Mouse (Mus musculus) CH12.LX (cell line): Measurements from ENCODE around the gene Eogt. TPM values are rescaled to one million over a fixed set of nuclear protein-coding genes. Genes with fewer than 3 reads are reported as not detected.

ENCODE experiments used
- DNase-seq: peaks from one replicate; pipeline ENCODE4 v3.0.0-alpha.2; 2013; ENCODE audit errors: extremely low read depth
- H3K27ac ChIP-seq: 2 replicates; pipeline ENCODE4 v1.5.1; 2012; ENCODE audit warnings: low read depth, mild to moderate bottlenecking, control low read depth, moderate library complexity; ENCODE audit not compliant: insufficient read depth
- H3K27me3 ChIP-seq: replicated peaks from 2 replicates; pipeline ENCODE3; 2012; ENCODE audit warnings: inconsistent platforms
- H3K36me3 ChIP-seq, 2 experiments: replicated peaks in 1 of 2; 2 replicates each; pipeline versions ENCODE3 to v1.6.1; 2012; ENCODE audit warnings: inconsistent platforms in 1 of 2, low read length in 1 of 2, mild to moderate bottlenecking in 1 of 2, mixed read lengths in 1 of 2, moderate library complexity in 1 of 2; ENCODE audit not compliant: control insufficient read depth in 1 of 2, insufficient read depth in 1 of 2
- H3K4me1 ChIP-seq, 2 experiments: 2 replicates each; pipeline ENCODE4 v1.6.1; 2012; ENCODE audit warnings: inconsistent platforms in 1 of 2, moderate library complexity in 1 of 2; ENCODE audit not compliant: insufficient read depth in 2 of 2, control insufficient read depth in 1 of 2
- H3K4me2 ChIP-seq: 2 replicates; pipeline ENCODE4 v1.6.1; 2012; ENCODE audit warnings: low read depth, mild to moderate bottlenecking, control low read depth; ENCODE audit not compliant: poor library complexity, insufficient read depth, severe bottlenecking
- H3K4me3 ChIP-seq, 3 experiments: fragments of 150-350 bp in 1 of 3; sonication (generic) in 1 of 3; replicated peaks in 1 of 3; 2 replicates each; pipeline versions ENCODE3 to v1.5.1; 2011 to 2012; ENCODE audit warnings: low read depth in 2 of 3, low read length in 2 of 3, mild to moderate bottlenecking in 2 of 3, moderate library complexity in 2 of 3, control low read depth in 1 of 3, improper control_type of control experiment in 1 of 3, inconsistent platforms in 1 of 3, mixed read lengths in 1 of 3; ENCODE audit not compliant: poor library complexity in 1 of 3
- H3K79me2 ChIP-seq: replicated peaks from 2 replicates; pipeline ENCODE4 v1.6.1; 2012; ENCODE audit warnings: mild to moderate bottlenecking, moderate library complexity; ENCODE audit not compliant: control insufficient read depth, poor library complexity, insufficient read depth, severe bottlenecking; ENCODE audit errors: extremely low read depth
- H3K9ac ChIP-seq: 2 replicates; pipeline ENCODE4 v1.6.1; 2012; ENCODE audit warnings: low read depth, mild to moderate bottlenecking, control low read depth, moderate library complexity; ENCODE audit not compliant: insufficient read depth
- H3K9me3 ChIP-seq: replicated peaks from 2 replicates; pipeline ENCODE3; 2012; ENCODE audit warnings: low read length, inconsistent platforms, mixed read lengths
- CHD2 ChIP-seq: IDR thresholded peaks from 2 replicates; pipeline ENCODE4 v1.6.1; 2011; ENCODE audit warnings: low read length, improper control_type of control experiment
- CTCF ChIP-seq, 2 experiments: IDR thresholded peaks in 1 of 2; conservative IDR thresholded peaks in 1 of 2; 2 replicates each; pipeline ENCODE4 v1.5.1; 2011 to 2012; ENCODE audit warnings: low read depth in 2 of 2, low read length in 2 of 2, improper control_type of control experiment in 1 of 2, inconsistent platforms in 1 of 2, mild to moderate bottlenecking in 1 of 2, moderate library complexity in 1 of 2
- EP300 ChIP-seq: IDR thresholded peaks from 2 replicates; pipeline ENCODE4 v1.6.1; 2011; ENCODE audit warnings: low read length, improper control_type of control experiment
- GABPA ChIP-seq: IDR thresholded peaks from 2 replicates; pipeline ENCODE4 v1.6.1; 2012; ENCODE audit warnings: low read depth, low read length, improper control_type of control experiment, inconsistent platforms; ENCODE audit not compliant: insufficient replicate concordance
- IRF4 ChIP-seq: IDR thresholded peaks from 2 replicates; pipeline ENCODE4 v1.6.1; 2014; ENCODE audit warnings: low read depth, mild to moderate bottlenecking, inconsistent platforms, low read length, improper control_type of control experiment
- JUN ChIP-seq: IDR thresholded peaks from 2 replicates; pipeline ENCODE4 v1.6.1; 2011; ENCODE audit warnings: low read depth, mild to moderate bottlenecking, low read length, improper control_type of control experiment, moderate library complexity; ENCODE audit not compliant: insufficient read depth
- JUND ChIP-seq: conservative IDR thresholded peaks from 2 replicates; pipeline ENCODE4 v1.6.1; 2011; ENCODE audit warnings: low read depth, low read length, improper control_type of control experiment
- MAFK ChIP-seq: IDR thresholded peaks from 2 replicates; pipeline ENCODE4 v1.6.1; 2011; ENCODE audit warnings: low read length, improper control_type of control experiment; ENCODE audit not compliant: insufficient replicate concordance
- MAX ChIP-seq: IDR thresholded peaks from 2 replicates; pipeline ENCODE4 v1.6.1; 2011; ENCODE audit warnings: low read length, improper control_type of control experiment
- PAX5 ChIP-seq: IDR thresholded peaks from 2 replicates; pipeline ENCODE4 v1.6.1; 2012; ENCODE audit warnings: low read length, inconsistent platforms, mixed read lengths
- POLR2A ChIP-seq: IDR thresholded peaks from 2 replicates; pipeline ENCODE4 v1.6.1; 2011; ENCODE audit warnings: low read depth, mild to moderate bottlenecking, improper control_type of control experiment, low read length
- SIN3A ChIP-seq: IDR thresholded peaks from 2 replicates; pipeline ENCODE4 v1.6.1; 2012; ENCODE audit warnings: low read length, improper control_type of control experiment, inconsistent platforms
- SMC3 ChIP-seq: IDR thresholded peaks from 2 replicates; pipeline ENCODE4 v1.6.1; 2011; ENCODE audit warnings: low read depth, low read length, improper control_type of control experiment
- UBTF ChIP-seq: IDR thresholded peaks from 2 replicates; pipeline ENCODE4 v1.6.1; 2012; ENCODE audit warnings: low read depth, mild to moderate bottlenecking, inconsistent platforms, low read length, improper control_type of control experiment, moderate library complexity
- USF1 ChIP-seq: IDR thresholded peaks from 2 replicates; pipeline ENCODE4 v1.6.1; 2014; ENCODE audit warnings: low read depth, mild to moderate bottlenecking, inconsistent platforms, low read length, improper control_type of control experiment
- ZMIZ1 ChIP-seq: IDR thresholded peaks from 2 replicates; pipeline ENCODE4 v1.6.1; 2012; ENCODE audit warnings: low read depth, mild to moderate bottlenecking, inconsistent platforms, low read length, improper control_type of control experiment
- dilution Hi-C: fragments of 300-500 bp; cut with MboI; formaldehyde crosslinking; loops from 2 replicates; pipeline ENCODE4 v1.14.3; 2020; ENCODE audit warnings: low sequenced_read_pairs; ENCODE audit not compliant: extremely low pct_unique_long_range_greater_than_20kb, extremely low pct_ligation_motif_present
- in situ Hi-C: fragments of 300-500 bp; cut with MboI; formaldehyde crosslinking; loops from 3 replicates; pipeline ENCODE4 v1.14.3; 2019; ENCODE audit warnings: low sequenced_read_pairs, low pct_ligation_motif_present, low pct_unique_long_range_greater_than_20kb, mixed read lengths
- polyA plus RNA-seq: library from polyadenylated mRNA; unstranded; fragments of >175 nt; gene quantifications from 2 replicates; pipeline ENCODE4 v1.2.1, GENCODE M21; 2012; ENCODE audit warnings: low read depth; ENCODE audit not compliant: insufficient read length
- total RNA-seq, 2 experiments: library from RNA; depleted of rRNA; stranded (reverse); fragments of 300-350 nt in 1 of 2; fragments of >200 nt in 1 of 2; gene quantifications; 2 replicates each; pipeline ENCODE4 v1.2.3; 2012 to 2014

Gene Eogt
- total and polyA plus RNA-seq, 3 experiments, result 8.0 to 13.9 (median 10.9) TPM

DNA sequence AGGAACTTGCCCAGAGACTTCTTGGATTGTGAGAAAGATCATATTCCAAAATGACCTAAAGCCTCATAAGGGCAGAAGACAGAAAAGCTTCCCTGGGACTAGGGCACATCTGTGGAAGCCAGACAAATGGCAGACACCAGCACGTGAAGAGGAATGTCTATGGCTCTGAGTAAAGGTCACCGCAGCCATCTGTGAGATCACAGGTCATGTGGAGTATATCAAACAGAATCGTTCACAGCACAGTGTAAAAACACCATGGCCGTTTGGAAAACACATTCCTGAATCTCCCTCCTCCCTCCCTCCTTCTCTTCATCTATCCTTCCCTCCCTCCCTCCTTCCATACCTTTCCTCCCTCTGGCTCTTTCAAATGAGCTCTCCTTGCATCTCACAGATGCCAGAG is 17.2 kb downstream of the Eogt start:
- Histone ChIP-seq H3K9me3 (no peaks in the 10 kb centered on the region), H3K9ac (no peak overlapping the region), H3K4me1 (no peaks in the 10 kb centered on the region), H3K4me3 (no peak overlapping the region), H3K27me3 (no peaks in the 10 kb centered on the region), H3K36me3 (peaks cover 29 to 69% of the 10 kb centered on the region in 2 experiments), H3K79me2 (no peaks in the 10 kb centered on the region), H3K4me2 (no peak overlapping the region), H3K27ac (no peak overlapping the region)
- in situ Hi-C loops, result no loop called here
- no peak for DNase-seq
- dilution Hi-C loops, result no loop called here
- TF ChIP-seq UBTF, result no peak

DNA sequence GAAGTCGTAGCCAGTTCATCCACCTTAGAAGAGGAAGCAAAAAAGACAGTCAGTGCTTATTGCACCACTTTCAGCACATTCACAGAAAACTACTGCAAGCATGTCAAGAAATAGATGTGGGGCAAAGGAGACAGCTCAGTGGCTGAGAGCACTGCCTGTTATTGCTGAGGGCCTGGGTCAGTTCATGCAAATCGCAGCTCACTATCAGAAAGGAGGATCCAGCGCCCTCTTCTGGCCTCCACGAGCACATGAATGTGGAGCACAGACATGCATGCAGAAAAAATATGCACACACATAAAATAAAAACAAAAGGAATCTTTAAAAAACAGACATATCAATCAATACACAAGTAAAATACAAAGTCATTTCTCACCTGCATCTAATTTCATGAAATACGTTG is 18.0 kb downstream of the Eogt start:
- no peak overlapping the region for H3K27ac ChIP-seq
- in situ Hi-C loops (no loop called here), dilution Hi-C loops (no loop called here)
- peaks cover 26 to 69% of the 10 kb centered on the region in 2 experiments for H3K36me3 ChIP-seq
- no peaks in the 10 kb centered on the region for H3K4me1 ChIP-seq
- no peaks in the 10 kb centered on the region for H3K79me2 ChIP-seq
- peak; percentile 30 for DNase-seq
- H3K9ac ChIP-seq, result no peak overlapping the region
- no peaks in the 10 kb centered on the region for H3K27me3 ChIP-seq
- H3K4me3 ChIP-seq, result no peak overlapping the region
- TF ChIP-seq JUND (no peak), SMC3 (no peak), CTCF (conservative IDR thresholded peaks at IDR 0.05 in 1 of 2, IDR thresholded peaks at IDR 0.05 in 1 of 2; ENCODE audit: low read depth in 2 of 2, low read length in 2 of 2) (peak; percentile 23 to 43; a peak in 2 of 4 replicates)
- TF ChIP-seq, all 38 proteins: peak for 1
- Histone ChIP-seq H3K4me2 (no peak overlapping the region), H3K9me3 (no peaks in the 10 kb centered on the region)

DNA sequence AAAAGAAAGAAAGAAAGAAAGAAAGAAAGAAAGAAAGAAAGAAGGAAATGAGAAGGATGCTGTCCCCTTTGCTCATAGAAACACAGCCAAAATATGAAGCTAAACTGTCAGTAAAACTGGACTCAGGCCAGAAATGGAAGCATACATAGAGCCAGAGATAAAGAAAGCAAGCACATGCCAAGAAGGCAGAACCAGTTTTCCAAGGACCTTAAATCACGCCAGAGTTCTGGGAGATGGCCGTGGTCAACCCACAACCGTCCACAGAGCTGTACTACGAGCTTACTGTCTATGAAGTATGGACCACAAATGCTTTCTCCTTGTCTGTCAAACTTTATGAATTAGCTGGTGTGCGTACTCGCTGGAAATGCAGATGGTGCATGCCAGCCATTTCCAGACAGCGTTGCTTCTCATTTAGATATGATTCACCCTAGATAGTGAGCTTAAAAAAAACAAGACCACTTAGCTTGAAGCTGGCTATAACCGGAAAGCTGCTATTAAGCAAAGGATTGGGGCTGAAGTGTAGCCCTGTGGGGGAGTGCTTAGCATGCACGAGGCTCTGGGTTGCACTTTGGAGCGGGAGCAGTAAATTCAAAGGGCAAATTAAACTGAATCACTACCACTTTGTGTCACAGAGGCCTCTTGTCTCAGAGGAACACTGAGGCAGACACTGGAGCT is 24.5 kb downstream of the Eogt start:
- H3K36me3 ChIP-seq, result peaks cover 33 to 65% of the 10 kb centered on the region in 2 experiments
- no peaks in the 10 kb centered on the region for H3K27me3 ChIP-seq
- H3K4me1 ChIP-seq, result no peaks in the 10 kb centered on the region
- no peak overlapping the region for H3K4me3 ChIP-seq
- H3K9ac ChIP-seq, result no peak overlapping the region
- TF ChIP-seq ZMIZ1 (no peak), GABPA (no peak), IRF4 (no peak), USF1 (no peak), SIN3A (no peak), MAFK (no peak), CHD2 (no peak), PAX5 (no peak), MAX (no peak), POLR2A (no peak), EP300 (no peak), JUN (no peak)
- H3K4me2 ChIP-seq, result no peak overlapping the region
- H3K27ac ChIP-seq, result no peak overlapping the region
- dilution Hi-C loops (no loop called here), in situ Hi-C loops (no loop called here)
- no peak for DNase-seq
- H3K9me3 ChIP-seq, result peaks cover 3% of the 10 kb centered on the region
- no peaks in the 10 kb centered on the region for H3K79me2 ChIP-seq
